In the genomic region with DNA sequence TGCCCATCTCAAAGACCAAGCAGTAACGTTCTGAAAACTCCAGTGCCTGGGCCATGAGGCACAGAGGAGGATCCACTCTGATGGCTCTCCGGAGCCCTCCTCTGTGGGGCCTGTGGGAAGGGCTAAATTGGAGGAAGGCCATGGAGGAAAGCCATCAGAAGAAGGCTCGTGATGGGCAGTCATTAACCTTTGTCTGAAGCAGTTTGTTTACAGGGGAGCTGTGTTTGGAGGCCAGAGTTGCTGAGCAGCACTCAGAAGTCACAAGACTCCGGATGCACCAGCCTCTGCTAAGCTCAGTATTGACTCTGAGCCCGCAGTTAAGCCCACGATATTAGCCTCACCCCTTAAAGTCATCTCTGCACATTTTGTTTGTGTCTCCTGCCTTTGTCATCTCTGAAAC, we compare ENCODE assay signal across 18 mouse cellular contexts. TPM values are rescaled to one million over a fixed set of nuclear protein-coding genes. Genes with fewer than 3 reads are reported as not detected.
A peak's percentile ranks its signal among the peaks of the same experiment; 100 is the strongest.
DNase-seq lines count a peak whose midpoint lies in the region; ATAC-seq and TF ChIP-seq lines count a peak whose summit lies in the region.
"Had no signal": no experiment of that assay in that cellular context is flagged by ENCODE, and none has a peak within 500 bp of the region (broad histone marks: within the 10 kb centered on the region; RNA-seq: fewer than 3 reads in every experiment).

No protein-coding gene starts in this region.

- no peak overlapping the region for H3K9ac ChIP-seq in intestine, postnatal 0 days (ENCODE audit: low read depth, low read length)
- no peak overlapping the region for H3K9ac ChIP-seq in intestine, embryonic 15.5 days
- H3K9ac ChIP-seq in forebrain, embryonic 13.5 days, result no peak overlapping the region
- H3K9ac ChIP-seq: forebrain, embryonic 15.5 days; heart, embryonic 12.5 days; liver, embryonic 12.5 days; lung, embryonic 15.5 days; midbrain, embryonic 15.5 days had no signal

- no peaks in the 10 kb centered on the region for H3K27me3 ChIP-seq in intestine, postnatal 0 days (replicated peaks; ENCODE audit: control insufficient read depth, insufficient read depth, low read length)
- no peaks in the 10 kb centered on the region for H3K27me3 ChIP-seq in intestine, embryonic 15.5 days (replicated peaks)
- no peaks in the 10 kb centered on the region for H3K27me3 ChIP-seq in thymus, adult 2 months (ENCODE audit: control insufficient read depth, insufficient read depth, low read length)
- no peaks in the 10 kb centered on the region for H3K27me3 ChIP-seq in forebrain, embryonic 13.5 days
- H3K27me3 ChIP-seq: forebrain, embryonic 15.5 days; lung, embryonic 15.5 days; midbrain, embryonic 15.5 days had no signal

- H3K4me3 ChIP-seq in intestine, postnatal 0 days (ENCODE audit: low read depth, low read length), result no peak overlapping the region
- no peak overlapping the region for H3K4me3 ChIP-seq in intestine, embryonic 15.5 days (replicated peaks)
- no peak overlapping the region for H3K4me3 ChIP-seq in thymus, adult 2 months (ENCODE audit: control insufficient read depth, insufficient read depth, low read length)
- H3K4me3 ChIP-seq in forebrain, embryonic 13.5 days, result no peak overlapping the region
- H3K4me3 ChIP-seq: forebrain, embryonic 15.5 days; heart, embryonic 12.5 days; left cerebral cortex, adult 2 months; liver, embryonic 12.5 days; lung, embryonic 15.5 days; midbrain, embryonic 15.5 days had no signal

- H3K4me1 ChIP-seq in intestine, postnatal 0 days (replicated peaks; ENCODE audit: control insufficient read depth, insufficient read depth, low read length), result no peaks in the 10 kb centered on the region; the same call in 1 of the 2 replicates
- no peaks in the 10 kb centered on the region for H3K4me1 ChIP-seq in intestine, embryonic 15.5 days (replicated peaks)
- H3K4me1 ChIP-seq in thymus, adult 2 months (replicated peaks; ENCODE audit: control insufficient read depth, insufficient read depth, low read length), result peaks cover 66% of the 10 kb centered on the region
- no peaks in the 10 kb centered on the region for H3K4me1 ChIP-seq in forebrain, embryonic 13.5 days
- H3K4me1 ChIP-seq: forebrain, embryonic 15.5 days; heart, embryonic 12.5 days; liver, embryonic 12.5 days; lung, embryonic 15.5 days; midbrain, embryonic 15.5 days had no signal

- no peak for TF ChIP-seq POLR2A in thymus, adult 2 months (IDR thresholded peaks at IDR 0.05; ENCODE audit: control insufficient read depth, extremely low read depth, insufficient read depth, low read length, poor library complexity)

- DNase-seq in thymus, adult 2 months, result no peak
- DNase-seq in thymus, adult 18-20 months, result no peak
- peak; percentile 65 to 83 for DNase-seq in kidney, adult 8-10 months
- peak; percentile 37 for DNase-seq in naive thymus-derived CD4-positive, alpha-beta T cell, adult 2 months (ENCODE audit: low read depth)
- DNase-seq in embryo, embryonic 10.5 days (ENCODE audit: low spot score), result no peak
- DNase-seq: cerebellum, adult 9-11 months; right cerebral cortex, postnatal 25 days had no signal

- H3K36me3 ChIP-seq in intestine, postnatal 0 days (ENCODE audit: control insufficient read depth, insufficient read depth), result no peaks in the 10 kb centered on the region
- no peaks in the 10 kb centered on the region for H3K36me3 ChIP-seq in intestine, embryonic 15.5 days
- no peaks in the 10 kb centered on the region for H3K36me3 ChIP-seq in thymus, adult 2 months (ENCODE audit: control insufficient read depth, insufficient read depth, low read length)
- H3K36me3 ChIP-seq in forebrain, embryonic 13.5 days (ENCODE audit: poor library complexity, severe bottlenecking), result no peaks in the 10 kb centered on the region
- H3K36me3 ChIP-seq: forebrain, embryonic 15.5 days; heart, embryonic 12.5 days; liver, embryonic 12.5 days; lung, embryonic 15.5 days; midbrain, embryonic 15.5 days had no signal

- no peak overlapping the region for H3K4me2 ChIP-seq in intestine, postnatal 0 days (replicated peaks; ENCODE audit: low read depth)
- H3K4me2 ChIP-seq in intestine, embryonic 15.5 days (replicated peaks), result no peak overlapping the region
- H3K4me2 ChIP-seq in forebrain, embryonic 13.5 days, result no peak overlapping the region
- H3K4me2 ChIP-seq: forebrain, embryonic 15.5 days; heart, embryonic 12.5 days; liver, embryonic 12.5 days; lung, embryonic 15.5 days; midbrain, embryonic 15.5 days had no signal

- no peak for ATAC-seq in intestine, postnatal 0 days
- no peak for ATAC-seq in intestine, embryonic 15.5 days
- ATAC-seq in forebrain, embryonic 13.5 days, result no peak
- ATAC-seq: forebrain, embryonic 15.5 days; liver, embryonic 12.5 days; midbrain, embryonic 15.5 days had no signal

- 43% methylated on average over 6 of the region's 6 CpGs for WGBS in intestine, postnatal 0 days
- 31% methylated on average over 6 of the region's 6 CpGs for WGBS in intestine, embryonic 15.5 days
- 72% methylated on average over 6 of the region's 6 CpGs for WGBS in thymus, adult 2 months
- WGBS in forebrain, embryonic 13.5 days, result 76% methylated on average over 6 of the region's 6 CpGs

- H3K9me3 ChIP-seq in intestine, postnatal 0 days (ENCODE audit: control insufficient read depth), result no peaks in the 10 kb centered on the region
- H3K9me3 ChIP-seq in intestine, embryonic 15.5 days, result no peaks in the 10 kb centered on the region
- H3K9me3 ChIP-seq in forebrain, embryonic 13.5 days (replicated peaks), result no peaks in the 10 kb centered on the region
- H3K9me3 ChIP-seq: forebrain, embryonic 15.5 days; heart, embryonic 12.5 days; liver, embryonic 12.5 days; lung, embryonic 15.5 days; midbrain, embryonic 15.5 days had no signal

- H3K27ac ChIP-seq in intestine, postnatal 0 days (ENCODE audit: low read depth, low read length), result 0 out of 2 replicates have a peak overlapping the region, but pooled peaks have one; percentile 11
- H3K27ac ChIP-seq in intestine, embryonic 15.5 days, result no peak overlapping the region
- H3K27ac ChIP-seq in thymus, adult 2 months (ENCODE audit: control insufficient read depth, insufficient read depth, low read length), result peak overlapping the region; percentile 89
- no peak overlapping the region for H3K27ac ChIP-seq in forebrain, embryonic 13.5 days
- H3K27ac ChIP-seq: forebrain, embryonic 15.5 days; left cerebral cortex, adult 2 months; liver, embryonic 12.5 days; lung, embryonic 15.5 days; midbrain, embryonic 15.5 days had no signal

- no peak for TF ChIP-seq CTCF in intestine, postnatal 0 days (IDR thresholded peaks at IDR 0.05; ENCODE audit: low read depth)
- TF ChIP-seq CTCF in thymus, adult 2 months (IDR thresholded peaks at IDR 0.05; ENCODE audit: borderline replicate concordance, control insufficient read depth, extremely low read depth, insufficient read depth, low read length, poor library complexity), result no peak

RNA-seq across cellular contexts. Expression of gene Slc6a19, which starts 4.8 kb away (rescaled TPM):
- 110 and 119 TPM in 2 replicates for polyA plus RNA-seq in intestine, postnatal 0 days (2015; fragmentation: Nextera tagmentation; extraction: Ambion mirVana)
- polyA plus RNA-seq in intestine, embryonic 15.5 days (2015; fragmentation: Nextera tagmentation; extraction: Ambion mirVana), result 10.4 and 13.2 TPM in 2 replicates
- polyA plus RNA-seq in thymus, adult 2 months (2012; rRNA removed), result 18.6 and 40.6 TPM in 2 replicates
- polyA plus RNA-seq in forebrain, embryonic 13.5 days (2015; fragmentation: Nextera tagmentation; extraction: Ambion mirVana), result 0.19 and 0.20 TPM in 2 replicates
- polyA plus RNA-seq: heart, embryonic 12.5 days; limb, embryonic 11.5 days; lung, embryonic 15.5 days had no signal

RNA-seq across cellular contexts. Expression of gene Slc12a7, which starts 23.4 kb away (rescaled TPM):
- 12.9 and 13.4 TPM in 2 replicates for polyA plus RNA-seq in intestine, postnatal 0 days (2015; fragmentation: Nextera tagmentation; extraction: Ambion mirVana)
- 25.3 and 27.4 TPM in 2 replicates for polyA plus RNA-seq in intestine, embryonic 15.5 days (2015; fragmentation: Nextera tagmentation; extraction: Ambion mirVana)
- 144 and 156 TPM in 2 replicates for polyA plus RNA-seq in thymus, adult 2 months (2012; rRNA removed)
- polyA plus RNA-seq in forebrain, embryonic 13.5 days (2015; fragmentation: Nextera tagmentation; extraction: Ambion mirVana), result 20.1 and 26.4 TPM in 2 replicates

RNA-seq across cellular contexts. Expression of gene Slc6a18, which starts 31.7 kb away (rescaled TPM):
- polyA plus RNA-seq in intestine, postnatal 0 days (2015; fragmentation: Nextera tagmentation; extraction: Ambion mirVana), result 0.04 and 0.20 TPM in 2 replicates
- not detected in 2 replicates for polyA plus RNA-seq in intestine, embryonic 15.5 days (2015; fragmentation: Nextera tagmentation; extraction: Ambion mirVana)
- 0.15 and 0.26 TPM in 2 replicates for polyA plus RNA-seq in thymus, adult 2 months (2012; rRNA removed)
- polyA plus RNA-seq in forebrain, embryonic 13.5 days (2015; fragmentation: Nextera tagmentation; extraction: Ambion mirVana), result not detected in 2 replicates
- polyA plus RNA-seq: forebrain, embryonic 15.5 days; heart, embryonic 12.5 days; limb, embryonic 11.5 days; liver, embryonic 12.5 days; lung, embryonic 15.5 days; midbrain, embryonic 15.5 days; neural tube, embryonic 11.5 days had no signal

Comparison
In these comparisons a context has a peak if more than half of its experiments do, and no peak if none do; other contexts are left out.
1. H3K27ac ChIP-seq: peak in intestine, postnatal 0 days (single experiment) and thymus, adult 2 months (single experiment); none in intestine, embryonic 15.5 days (single experiment) and forebrain, embryonic 13.5 days (single experiment).
2. DNase-seq: peak in kidney, adult 8-10 months (2 of 2) and naive thymus-derived CD4-positive, alpha-beta T cell, adult 2 months (single experiment); none in thymus, adult 2 months (single experiment), thymus, adult 18-20 months (0 of 2) and embryo, embryonic 10.5 days (single experiment).